Mouse (Mus musculus) lung, postnatal 0 days (tissue): Measurements from ENCODE around the gene Hcn2.

ENCODE experiments used
- CTCF ChIP-seq: IDR thresholded peaks from 2 replicates; pipeline ENCODE4 v1.5.1; 2016; ENCODE audit warnings: antibody characterized with exemption, mild to moderate bottlenecking
- EP300 ChIP-seq: IDR thresholded peaks from 2 replicates; pipeline ENCODE4 v1.6.1; 2016; ENCODE audit warnings: antibody characterized with exemption, mild to moderate bottlenecking, control low read depth

- TF ChIP-seq CTCF (peak; percentile 12; the same call in 1 of the 2 replicates), EP300 (no peak)
These were observed 18.9 kb downstream of the Hcn2 start for GRCm38 (mm10) chr10:79735361-79735760.
